Mouse (Mus musculus): ENCODE measurements around the gene Rccd1.

The Rccd1 gene

GRCm38 (mm10) chr7:80299568-80299967 lies 24.7 kb downstream of the Rccd1 start:
- DNase-seq (ENCODE audit: low spot score in 2 of 2), result peak; percentile 12 to 35

GRCm38 (mm10) chr7:80298754-80299153 lies 25.5 kb downstream of the Rccd1 start:
- no peak for DNase-seq (ENCODE audit: low spot score in 2 of 2)

- DNase-seq (ENCODE audit: low spot score in 2 of 2), result no peak
Measured at GRCm38 (mm10) chr7:80297041-80297440, 27.2 kb downstream of the Rccd1 start.

- no peak for DNase-seq (ENCODE audit: low spot score in 2 of 2)
Measured at GRCm38 (mm10) chr7:80296462-80296861, 27.8 kb downstream of the Rccd1 start.

GRCm38 (mm10) chr7:80294764-80295648 lies 29.2 kb downstream of the Rccd1 start:
- no peak for DNase-seq (ENCODE audit: low spot score in 2 of 2)

- peak; percentile 98 for DNase-seq (ENCODE audit: low spot score in 2 of 2)
Measured at GRCm38 (mm10) chr7:80294062-80294763, 30.0 kb downstream of the Rccd1 start, which contains the start of gene Prc1. Prc1 (plus strand) TSS chr7:80294450.

GRCm38 (mm10) chr7:80287736-80288135 lies 36.5 kb downstream of the Rccd1 start:
- DNase-seq (ENCODE audit: low spot score in 2 of 2), result no peak

GRCm38 (mm10) chr7:80285725-80286124 lies 38.5 kb downstream of the Rccd1 start:
- DNase-seq (ENCODE audit: low spot score in 2 of 2), result no peak

- DNase-seq (ENCODE audit: low spot score in 2 of 2), result no peak
Measured at GRCm38 (mm10) chr7:80284391-80284790, 39.9 kb downstream of the Rccd1 start.

GRCm38 (mm10) chr7:80283226-80283918 lies 40.9 kb downstream of the Rccd1 start:
- DNase-seq (ENCODE audit: low spot score in 2 of 2), result no peak

- DNase-seq (ENCODE audit: low spot score in 2 of 2), result no peak
Measured at GRCm38 (mm10) chr7:80281646-80282045, 42.6 kb downstream of the Rccd1 start.

- no peak for DNase-seq (ENCODE audit: low spot score in 2 of 2)
Measured at GRCm38 (mm10) chr7:80280998-80281397, 43.3 kb downstream of the Rccd1 start.

GRCm38 (mm10) chr7:80280032-80280431 lies 44.2 kb downstream of the Rccd1 start:
- no peak for DNase-seq (ENCODE audit: low spot score in 2 of 2)

- no peak for DNase-seq (ENCODE audit: low spot score in 2 of 2)
Measured at GRCm38 (mm10) chr7:80276374-80276773, 47.9 kb downstream of the Rccd1 start.

- DNase-seq (ENCODE audit: low spot score in 2 of 2), result no peak
Measured at GRCm38 (mm10) chr7:80273456-80273855, 50.8 kb downstream of the Rccd1 start.

- DNase-seq (ENCODE audit: low spot score in 2 of 2), result no peak
Measured at GRCm38 (mm10) chr7:80269751-80270255, 54.5 kb downstream of the Rccd1 start.

GRCm38 (mm10) chr7:80268897-80269750 lies 55.1 kb downstream of the Rccd1 start, which contains the start of gene Vps33b:
Vps33b (plus strand) TSS chr7:80269649.
- peak; percentile 88 to 91 for DNase-seq (ENCODE audit: low spot score in 2 of 2)

- DNase-seq (ENCODE audit: low spot score in 2 of 2), result no peak
Measured at GRCm38 (mm10) chr7:80267764-80268163, 56.5 kb downstream of the Rccd1 start.

GRCm38 (mm10) chr7:80264606-80265005 lies 59.6 kb downstream of the Rccd1 start:
- DNase-seq (ENCODE audit: low spot score in 2 of 2), result no peak

- DNase-seq (ENCODE audit: low spot score in 2 of 2), result peak; percentile 44 to 59
Measured at GRCm38 (mm10) chr7:80261372-80261990, 62.8 kb downstream of the Rccd1 start.
